Mouse (Mus musculus): Measurements from ENCODE around the gene Plscr2.

The Plscr2 gene

DNA sequence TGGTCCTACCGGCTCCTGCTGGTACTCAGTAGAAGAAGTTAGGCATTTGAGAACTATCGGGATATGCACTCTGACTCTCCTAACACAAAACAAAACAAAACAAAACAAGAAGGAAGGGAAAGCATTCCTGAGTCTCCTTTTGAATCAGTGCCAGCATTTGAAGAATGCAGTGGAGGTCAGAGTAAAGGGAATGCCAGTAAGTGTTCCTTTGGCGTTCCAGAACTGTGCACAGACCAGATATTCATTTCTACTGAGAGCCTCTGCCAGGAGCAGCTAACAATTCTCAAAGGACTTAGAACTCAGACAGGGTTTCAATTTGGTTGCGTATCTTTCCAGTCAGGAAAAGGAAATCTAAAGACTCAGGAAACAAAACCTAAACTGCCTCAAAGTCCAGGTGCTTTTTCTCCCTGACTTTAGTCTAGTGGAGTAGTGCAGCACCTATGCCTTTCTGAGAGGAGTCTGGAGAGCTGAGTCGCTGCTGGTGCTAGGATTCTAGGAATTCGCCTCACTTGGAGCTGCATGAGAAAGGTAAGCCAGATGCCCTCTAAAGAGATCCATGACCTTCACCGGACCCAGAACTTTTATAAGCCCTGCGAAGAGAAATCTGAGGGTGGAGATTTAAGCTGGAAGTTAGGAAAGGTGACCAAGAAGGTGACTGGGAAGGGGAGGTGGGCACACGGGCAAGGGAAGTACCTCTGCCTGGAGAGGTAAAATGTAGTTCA lies at the start of gene Plscr2:
TSS of gene Plscr2 (plus strand) at position 117 of the 722 bp plus-strand sequence.
- in situ Hi-C loops (cut with MboI, MseI), result no loop called here

DNA sequence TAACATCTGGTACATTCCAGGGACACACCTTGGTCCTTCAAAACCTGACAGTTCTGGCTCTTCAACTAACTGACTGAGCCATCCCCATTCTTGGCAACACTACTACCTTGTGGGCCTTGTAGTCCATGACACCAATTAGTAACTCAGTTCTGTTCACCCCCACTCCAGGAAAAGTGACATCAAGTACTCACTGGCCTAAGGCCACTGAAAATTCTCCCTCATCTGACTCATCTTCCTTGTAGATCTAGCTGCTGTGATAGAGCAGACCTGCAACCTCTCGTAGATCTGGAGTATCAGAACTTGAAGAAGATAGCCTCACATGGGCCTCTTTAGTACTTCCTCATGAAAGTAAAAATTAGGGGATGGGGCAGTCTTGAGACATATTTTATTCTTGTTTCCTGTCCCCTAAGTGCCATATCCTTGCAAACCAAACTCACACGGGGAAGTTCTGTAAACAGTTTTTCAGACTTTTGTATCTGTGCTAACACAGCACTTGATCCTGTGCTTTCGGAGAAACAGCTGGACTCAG lies 49.2 kb upstream of the Plscr2 start:
- in situ Hi-C loops (cut with MboI, MseI), result no loop called here

DNA sequence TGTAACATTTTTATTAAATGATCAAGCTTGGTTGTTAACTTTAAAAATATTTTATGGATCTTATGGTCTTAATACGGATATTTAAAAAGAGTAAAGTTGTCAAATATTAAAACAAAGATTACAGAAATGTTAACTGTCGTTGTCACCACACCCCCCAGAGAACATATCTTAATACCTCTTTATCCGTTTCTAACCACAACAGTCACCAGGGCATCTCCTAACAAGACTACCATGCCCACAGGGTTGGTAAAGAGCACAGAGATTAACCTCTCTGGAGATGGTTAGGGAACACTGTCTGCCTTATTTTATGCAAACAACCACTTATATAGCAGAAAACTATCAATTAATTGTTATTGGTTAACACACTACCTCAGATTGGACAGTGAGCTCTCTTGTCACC lies 48.6 kb upstream of the Plscr2 start:
- in situ Hi-C loops (cut with MboI, MseI), result no loop called here

DNA sequence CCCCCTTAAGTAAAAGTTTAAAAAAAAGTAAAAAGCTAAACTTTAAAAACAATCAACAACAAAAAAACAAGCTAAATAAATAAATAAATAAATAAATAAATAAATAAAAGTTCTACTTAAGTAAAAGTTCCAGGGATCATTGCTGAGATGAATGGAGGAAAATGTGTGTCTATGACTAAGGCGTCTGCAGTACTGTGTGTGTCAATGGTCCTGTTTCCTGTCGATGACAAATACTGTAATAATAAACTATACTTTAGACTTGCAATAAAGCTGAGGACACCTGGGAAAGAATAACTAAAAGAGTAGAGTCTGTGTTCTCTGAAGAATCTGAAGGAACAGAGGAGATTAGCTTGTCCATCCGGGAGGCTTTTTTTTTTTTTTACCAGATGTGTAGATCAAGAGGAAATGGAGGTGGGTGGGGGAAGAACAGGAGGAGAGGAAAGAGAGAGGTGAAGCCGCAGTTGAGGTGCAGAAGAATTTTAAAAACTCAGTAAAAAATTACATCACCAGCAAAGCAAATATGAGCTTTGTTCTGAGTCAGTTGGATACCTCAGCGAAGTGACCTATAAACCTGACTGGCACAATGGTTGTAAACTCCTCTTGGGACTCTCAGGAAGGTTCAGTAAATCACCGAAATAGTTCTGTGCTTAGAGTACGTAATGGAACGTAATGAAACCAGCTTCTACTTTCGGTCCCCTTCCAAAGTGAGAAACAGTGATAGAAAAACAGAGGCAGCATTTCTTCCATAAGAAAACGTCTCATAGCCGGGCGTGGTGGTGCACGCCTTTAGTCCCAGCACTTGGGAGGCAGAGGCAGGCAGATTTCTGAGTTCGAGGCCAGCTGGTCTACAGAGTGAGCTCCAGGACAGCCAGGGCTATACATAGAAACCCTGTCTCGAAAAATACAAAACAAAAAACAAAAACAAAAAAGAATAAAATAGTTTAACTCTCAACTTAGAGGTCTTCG lies 46.3 kb upstream of the Plscr2 start:
- in situ Hi-C loops (cut with MboI, MseI), result no loop called here

DNA sequence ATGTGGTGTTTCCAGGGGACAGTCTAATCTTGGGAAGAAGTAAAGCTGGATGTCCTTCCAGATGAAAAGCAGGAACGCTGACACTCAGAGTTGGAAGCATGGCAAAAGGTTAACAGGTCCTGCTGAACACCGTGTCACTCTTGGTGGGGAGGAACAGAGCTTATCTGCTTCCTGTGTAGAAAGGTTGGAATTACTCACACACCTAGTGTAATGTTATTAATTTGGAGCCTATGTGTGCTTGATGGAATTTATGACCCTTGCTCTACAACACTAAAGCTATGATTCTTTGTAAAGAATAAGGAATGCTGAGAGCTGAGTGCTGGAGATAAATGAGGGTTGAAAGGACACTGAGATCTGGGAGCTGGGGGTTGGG lies 45.6 kb upstream of the Plscr2 start:
- in situ Hi-C loops (cut with MboI, MseI), result no loop called here

DNA sequence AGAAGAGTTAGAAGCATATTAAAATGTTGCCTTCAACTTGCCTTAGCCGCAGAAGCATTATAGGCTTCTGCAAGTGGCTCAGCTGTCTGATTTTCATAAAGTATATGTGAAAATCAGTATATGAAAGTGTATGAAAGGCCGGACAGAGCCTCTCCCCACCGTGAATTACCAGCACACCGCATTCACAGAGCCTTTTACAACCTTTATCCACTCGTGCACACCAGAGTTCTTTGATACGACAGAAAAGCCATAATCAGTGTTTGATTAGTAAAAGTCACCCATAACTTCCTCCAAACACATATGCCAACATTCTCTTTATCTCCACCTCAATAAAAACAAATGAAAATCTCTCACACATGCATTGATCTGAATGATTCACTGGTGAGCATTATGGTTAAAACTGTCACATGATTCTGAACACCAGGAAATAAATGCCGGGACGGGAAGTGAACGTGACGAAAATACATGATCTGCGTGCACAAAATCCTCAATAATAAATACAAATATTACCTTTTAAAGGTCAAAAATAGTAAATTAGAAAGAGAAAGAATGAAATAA lies 40.4 kb upstream of the Plscr2 start:
- in situ Hi-C loops (cut with MboI, MseI), result no loop called here

DNA sequence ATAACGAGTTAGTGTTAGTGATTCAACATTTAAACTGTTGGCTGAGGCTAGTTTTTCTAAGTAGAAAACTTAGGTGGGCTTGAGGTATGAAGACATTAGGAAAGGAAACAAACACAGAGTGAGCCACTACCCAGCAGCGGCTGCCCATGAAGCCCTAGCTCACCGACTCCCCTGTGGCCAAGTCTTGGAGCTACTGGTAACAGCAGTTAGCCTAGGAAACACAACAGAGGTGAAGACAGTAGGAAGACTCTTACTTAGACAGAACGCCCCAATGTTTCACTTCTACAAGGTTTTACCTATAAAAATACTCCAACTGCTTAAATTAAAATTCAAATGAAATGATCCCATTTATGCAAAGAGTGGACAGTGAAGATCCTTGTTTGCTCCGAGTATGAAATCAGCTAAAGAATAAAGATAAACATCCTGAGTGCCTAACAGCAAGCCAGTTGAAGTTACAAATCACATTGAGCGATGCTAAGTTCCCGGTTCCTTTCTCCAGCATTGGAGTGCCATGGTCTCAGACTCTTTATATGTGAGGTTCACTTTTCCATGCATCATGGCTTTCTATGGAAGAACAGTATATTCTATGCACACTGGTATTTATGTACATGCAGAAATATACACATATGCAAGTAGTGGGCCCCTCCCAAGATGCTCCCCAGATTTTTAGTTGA lies 26.5 kb upstream of the Plscr2 start:
- in situ Hi-C loops (cut with MboI, MseI), result no loop called here

DNA sequence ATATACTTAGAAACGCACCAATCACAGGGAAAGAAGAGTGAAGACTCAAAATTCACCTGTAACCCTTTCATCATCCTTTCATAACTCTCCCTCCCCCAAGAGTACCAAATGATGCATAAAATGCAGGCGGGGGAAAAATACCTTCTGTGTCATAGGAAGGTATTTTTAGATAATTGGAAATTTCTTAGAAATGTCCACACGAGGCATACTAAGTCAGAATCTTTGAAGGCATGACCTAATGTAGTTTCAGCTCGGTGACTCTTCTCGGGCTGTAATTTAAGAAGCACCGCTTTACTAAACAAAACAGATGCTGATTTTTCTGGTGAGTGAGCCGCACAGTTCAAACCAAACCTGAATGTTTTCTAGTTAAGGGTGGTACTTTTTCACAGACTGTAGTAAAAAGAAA lies 26.0 kb upstream of the Plscr2 start, which contains the start of gene Plscr1:
TSS of gene Plscr1 (plus strand) at position 304 of the 406 bp plus-strand sequence.
- in situ Hi-C loops (cut with MboI, MseI), result no loop called here

DNA sequence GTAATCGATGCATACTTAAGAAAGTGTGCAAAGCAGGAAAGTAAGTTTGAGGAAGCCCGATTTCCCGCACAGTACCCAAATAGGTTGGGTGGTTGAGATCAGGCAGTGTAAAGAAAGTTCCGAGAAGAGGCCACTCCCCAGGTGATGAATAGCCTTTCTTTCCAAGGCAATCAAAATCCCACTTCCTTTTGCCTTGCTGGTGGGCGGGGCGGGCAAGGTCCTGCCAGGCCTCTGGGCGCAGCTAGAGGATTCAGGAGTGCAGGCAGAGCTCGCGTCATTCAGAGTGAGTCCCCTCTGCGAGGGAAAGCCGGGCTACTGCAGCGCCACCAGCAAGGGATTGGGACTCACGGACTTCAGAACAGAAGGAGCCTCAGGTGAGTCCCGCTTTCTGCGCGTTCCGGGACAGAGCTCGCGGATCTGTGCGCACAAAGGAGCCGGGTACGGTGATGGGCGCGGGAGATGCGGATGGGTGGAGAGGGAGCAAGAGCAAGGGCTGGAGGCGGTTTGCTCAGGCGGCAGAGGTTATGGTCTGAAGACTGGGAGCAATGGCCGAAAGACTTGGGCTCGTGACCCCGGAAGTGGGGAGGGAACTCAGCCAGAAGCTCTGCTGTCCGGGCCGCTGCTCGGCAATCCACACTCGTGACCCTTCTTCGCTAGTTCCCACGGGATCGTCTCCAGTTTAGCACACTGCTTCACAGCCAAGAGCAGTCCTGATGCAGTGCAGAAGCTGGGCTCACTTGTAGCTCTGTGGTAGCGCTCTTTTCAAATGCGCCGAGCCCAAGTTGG lies 25.2 kb upstream of the Plscr2 start:
- in situ Hi-C loops (cut with MboI, MseI), result no loop called here

DNA sequence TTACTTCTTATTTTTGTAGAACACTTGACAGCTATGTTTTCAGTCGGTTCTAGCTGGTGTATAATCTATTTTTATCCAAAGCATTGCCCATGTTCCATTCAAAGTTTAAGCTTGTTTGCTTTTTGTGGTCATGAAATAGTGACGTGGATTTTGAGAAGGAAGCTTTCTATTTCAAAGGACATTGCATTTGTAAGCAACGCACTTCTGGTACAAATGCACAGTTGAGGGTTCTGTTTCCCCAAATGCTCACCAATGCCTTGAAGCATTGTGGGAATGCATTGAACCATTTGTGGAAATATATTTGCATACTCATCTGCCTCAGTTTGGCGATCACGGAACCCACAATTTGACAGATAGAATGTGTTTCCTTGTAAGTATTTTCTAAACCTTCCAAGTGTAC lies 22.7 kb upstream of the Plscr2 start:
- in situ Hi-C loops (cut with MboI, MseI), result no loop called here

DNA sequence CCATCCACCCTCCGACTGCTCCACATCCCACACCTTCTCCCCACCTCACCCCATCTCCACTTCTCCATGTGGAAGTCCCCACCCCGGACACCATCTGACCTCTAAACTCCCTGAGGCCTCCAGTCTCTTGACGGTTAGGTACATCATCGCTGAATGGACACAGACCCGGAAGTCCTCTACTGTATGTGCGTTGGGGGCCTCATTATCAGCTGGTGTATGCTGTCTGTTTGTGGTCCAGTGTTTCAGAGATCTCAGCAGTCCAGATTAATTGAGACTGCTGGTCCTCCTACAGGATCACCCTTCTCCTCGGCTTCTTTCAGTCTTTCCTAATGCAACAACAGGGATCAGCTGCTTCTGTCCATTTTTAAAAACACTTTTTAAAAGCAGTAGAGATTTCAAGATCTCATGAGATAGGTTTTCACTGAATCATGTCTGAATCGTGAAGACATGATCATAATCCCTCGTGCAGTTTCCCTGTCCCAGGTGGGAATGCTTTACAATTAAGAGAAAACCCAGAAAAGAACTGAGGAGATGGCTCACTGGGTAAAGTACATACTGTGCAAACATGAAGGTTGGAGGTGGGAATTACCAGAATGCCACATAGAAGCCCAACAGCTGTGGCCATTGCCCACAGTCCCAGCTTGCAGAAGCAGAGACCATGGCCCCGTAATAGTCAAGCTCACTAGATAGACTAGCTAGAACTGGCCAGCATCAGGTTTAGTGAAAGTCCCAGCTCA lies 21.6 kb upstream of the Plscr2 start:
- in situ Hi-C loops (cut with MboI, MseI), result no loop called here

DNA sequence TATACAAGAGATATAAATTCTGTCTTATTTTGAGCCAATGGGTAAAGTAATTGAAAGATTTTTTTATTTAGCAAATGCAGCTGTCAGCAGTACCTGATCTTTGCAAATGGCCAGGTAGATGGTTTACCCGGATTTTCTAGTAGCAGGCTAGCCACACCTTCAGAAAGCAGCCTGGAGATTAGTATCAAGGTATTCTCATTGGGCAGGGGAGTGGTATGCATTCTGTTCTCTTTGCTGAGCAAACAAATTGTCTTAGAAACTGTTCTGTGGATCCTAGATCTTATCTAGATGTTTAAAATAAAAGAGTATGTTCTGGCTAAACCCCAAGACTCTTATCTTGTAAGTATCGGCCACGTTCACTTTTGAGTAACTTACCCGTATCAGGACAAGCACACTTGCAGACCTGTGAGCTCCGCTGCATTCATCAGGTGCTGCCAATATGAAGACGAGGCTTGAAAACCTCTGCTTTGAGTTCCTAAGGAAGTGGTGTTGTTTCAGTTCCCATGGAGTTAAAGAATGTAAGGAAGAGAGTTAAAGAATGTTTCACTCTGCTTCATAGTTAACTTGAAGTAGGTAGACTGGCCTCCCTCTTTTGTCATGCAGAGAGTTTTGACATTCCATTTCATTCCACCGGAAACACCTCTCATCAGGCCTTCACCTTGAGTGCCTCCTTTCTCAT lies 14.8 kb upstream of the Plscr2 start:
- in situ Hi-C loops (cut with MboI, MseI), result no loop called here

DNA sequence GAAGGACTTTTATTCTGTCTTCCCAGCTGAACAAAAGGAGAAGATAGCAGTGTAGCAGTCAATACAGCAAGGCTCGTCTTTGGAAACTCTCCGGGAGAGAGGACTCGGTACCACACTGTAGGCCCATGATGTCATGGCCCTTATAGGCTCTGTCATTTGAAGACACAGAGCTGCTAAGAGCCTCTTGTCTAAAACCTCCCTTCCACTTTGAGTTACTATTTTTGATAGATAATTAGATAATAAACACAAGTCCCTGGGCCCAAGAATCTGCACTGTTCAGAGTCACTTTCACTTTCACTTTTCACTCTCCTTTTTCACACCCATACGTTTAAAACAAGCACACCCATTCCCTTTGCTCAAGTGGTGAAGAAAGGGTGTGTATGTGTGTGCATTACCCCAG lies 9.7 kb upstream of the Plscr2 start:
- in situ Hi-C loops (cut with MboI, MseI), result no loop called here

DNA sequence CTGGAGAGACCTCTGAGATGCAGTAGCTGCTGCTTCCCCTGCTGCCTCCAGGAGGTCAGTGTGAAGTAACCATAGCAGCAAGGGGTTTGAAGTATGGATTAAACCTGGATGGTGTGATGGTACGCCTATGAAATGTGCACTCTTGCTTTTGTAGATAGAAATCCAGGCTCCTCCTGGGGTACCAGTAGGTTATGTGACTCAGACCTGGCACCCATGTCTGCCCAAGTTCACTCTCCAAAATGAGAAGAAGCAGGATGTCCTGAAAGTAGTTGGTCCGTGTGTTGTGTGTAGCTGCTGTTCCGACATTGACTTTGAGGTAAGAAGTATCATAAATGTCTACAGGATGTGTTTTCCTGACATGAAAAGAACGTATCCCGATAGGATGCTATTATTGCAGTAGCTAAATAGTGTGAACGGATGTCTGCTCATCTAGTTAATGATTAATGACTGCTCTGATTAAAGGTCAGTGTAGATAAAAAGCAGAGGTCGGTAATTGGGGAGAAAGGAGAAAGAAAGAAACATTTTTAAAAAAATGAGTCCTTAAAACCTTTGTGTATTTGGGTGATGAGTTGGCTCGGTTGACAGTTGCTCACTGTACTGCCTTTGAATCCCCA lies 8.7 kb upstream of the Plscr2 start:
- in situ Hi-C loops (cut with MboI, MseI), result no loop called here

DNA sequence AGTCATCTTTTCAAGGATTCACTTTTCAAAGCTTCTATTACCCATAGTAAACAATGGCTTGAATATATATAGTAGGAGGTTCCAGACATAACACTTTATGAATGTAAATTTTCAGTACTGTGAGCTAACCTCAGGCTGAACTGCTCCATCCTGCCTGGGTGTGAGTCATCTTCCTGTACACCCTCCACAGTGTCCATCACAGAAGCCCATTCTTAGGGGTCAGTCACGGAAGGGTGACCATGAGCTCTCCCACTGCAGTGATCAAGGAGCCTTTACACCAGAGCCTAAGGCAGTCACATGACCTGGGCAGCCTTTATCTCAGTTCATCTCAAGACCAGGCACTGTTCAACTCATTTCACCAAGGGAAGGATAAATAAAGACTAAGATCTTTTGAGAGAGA lies 7.7 kb upstream of the Plscr2 start:
- in situ Hi-C loops (cut with MboI, MseI), result no loop called here

DNA sequence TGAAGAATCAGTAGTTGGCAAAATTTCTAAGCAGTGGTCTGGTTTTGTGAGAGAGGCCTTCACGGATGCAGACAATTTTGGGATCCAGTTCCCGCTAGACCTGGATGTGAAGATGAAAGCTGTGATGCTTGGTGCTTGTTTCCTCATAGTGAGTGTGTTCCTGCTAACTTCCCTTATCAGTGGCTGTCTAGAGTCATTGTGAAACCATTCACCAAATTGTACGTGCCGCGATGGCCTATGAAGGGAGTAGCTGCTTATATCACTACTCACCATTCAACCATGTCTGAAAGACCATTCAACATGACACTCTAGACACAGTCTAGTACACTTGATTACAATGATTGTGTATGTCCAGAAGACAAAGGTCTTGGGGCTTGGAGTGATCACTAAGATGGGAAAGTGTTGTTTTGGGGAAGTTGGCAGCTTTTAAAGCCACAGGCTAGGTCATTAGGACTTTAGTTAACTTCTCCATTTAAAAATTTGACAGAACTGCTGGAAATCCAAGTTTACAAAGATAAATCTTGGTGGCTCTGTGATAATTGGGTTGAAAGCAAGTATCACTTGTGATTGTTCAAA lies 5.5 kb upstream of the Plscr2 start:
- in situ Hi-C loops (cut with MboI, MseI), result no loop called here

DNA sequence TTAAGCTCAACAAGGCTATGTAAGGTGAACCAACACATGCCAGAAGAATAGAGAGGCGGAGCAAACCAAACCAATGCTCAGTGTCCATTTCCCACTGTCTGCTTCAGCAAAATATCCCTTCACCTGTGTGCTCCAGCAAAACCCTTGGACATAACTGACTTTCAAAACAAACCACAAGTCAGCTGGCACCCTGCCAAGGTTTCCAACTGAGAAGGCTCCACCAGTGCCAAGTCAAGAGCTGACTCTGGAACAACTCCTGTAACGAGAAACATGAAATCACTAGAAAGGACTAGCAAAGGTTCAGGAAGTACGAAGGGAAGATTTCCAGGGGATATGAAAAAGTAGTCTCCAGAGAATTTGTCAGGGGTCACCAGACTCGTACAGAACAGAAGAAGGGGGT lies 4.5 kb upstream of the Plscr2 start:
- in situ Hi-C loops (cut with MboI, MseI), result no loop called here

DNA sequence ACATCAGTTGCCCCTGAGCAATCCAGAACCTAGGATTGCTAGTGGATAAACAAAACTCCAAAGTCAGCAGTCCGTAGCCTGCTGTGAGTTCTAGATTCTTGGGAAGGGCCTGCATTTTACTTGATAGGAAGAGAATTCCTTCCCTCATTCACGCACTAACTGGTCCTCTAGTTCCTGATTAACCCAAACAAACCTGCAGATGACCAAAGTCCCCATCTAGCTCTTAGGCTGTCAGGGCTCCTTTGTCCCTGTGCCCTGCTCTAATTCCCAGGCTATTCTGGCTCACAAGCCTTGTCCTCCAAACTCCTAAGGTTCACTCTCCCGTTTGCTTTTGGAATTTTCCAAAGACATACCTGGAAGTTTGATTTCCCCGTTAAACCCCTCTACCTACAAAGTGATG lies 2.8 kb upstream of the Plscr2 start:
- in situ Hi-C loops (cut with MboI, MseI), result no loop called here

DNA sequence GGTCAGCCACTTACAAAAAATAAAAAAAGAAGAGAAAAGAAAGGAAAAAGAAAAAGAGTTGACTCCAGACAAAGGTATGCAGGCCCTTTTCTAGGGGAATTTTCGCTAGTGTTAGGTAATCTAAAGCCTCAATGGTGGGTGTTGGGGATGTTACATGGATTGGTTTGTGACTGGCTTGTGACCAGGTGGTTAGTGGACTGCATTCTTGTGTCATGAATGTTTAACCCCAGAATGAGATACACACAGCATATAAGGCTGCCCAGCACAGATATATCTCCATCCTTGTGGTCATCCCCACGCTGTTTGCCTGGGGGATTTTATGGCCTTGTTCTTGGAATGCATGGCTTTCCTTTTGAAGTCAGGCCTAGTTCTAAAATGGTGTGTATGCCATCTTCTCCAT lies 2.1 kb upstream of the Plscr2 start:
- in situ Hi-C loops (cut with MboI, MseI), result no loop called here
